Mouse (Mus musculus): ENCODE results near the gene Ftsj3. TPM values are rescaled to one million over a fixed set of nuclear protein-coding genes. Genes with fewer than 3 reads are reported as not detected.

Gene Ftsj3
- polyA plus RNA-seq, 1 experiment from 2014 or later: 70.1 TPM

GRCm38 (mm10) chr11:106272644-106273310 is 16.9 kb upstream of the Ftsj3 start, which contains the start of gene Smarcd2:
Gene Smarcd2 (minus strand): TSS chr11:106272972.
- ATAC-seq (replicated peaks; ENCODE audit: low FRiP score): peak; percentile 95
- Histone ChIP-seq H3K4me1 (replicated peaks; ENCODE audit: control insufficient read depth, insufficient read depth, low read length) (peaks cover 9% of the 10 kb centered on the region), H3K9ac (ENCODE audit: low read length) (peak within 1 kb of the TSS; percentile 94), H3K9me3 (ENCODE audit: control insufficient read depth, low read length) (no peaks in the 10 kb centered on the region), H3K27ac (ENCODE audit: low read depth, low read length) (peak within 1 kb of the TSS; percentile 78), H3K27me3 (ENCODE audit: control insufficient read depth, insufficient read depth, low read length) (no peaks in the 10 kb centered on the region; the same call in 1 of the 2 replicates), H3K4me2 (ENCODE audit: low read depth, low read length, severe bottlenecking) (peak within 1 kb of the TSS; percentile 59), H3K36me3 (ENCODE audit: control insufficient read depth, insufficient read depth, low read length) (no peaks in the 10 kb centered on the region), H3K4me3 (ENCODE audit: low read depth, low read length) (peak within 1 kb of the TSS; percentile 96)
- WGBS: under 1% methylated on average over 72 of the region's 72 CpGs
- DNase-seq (ENCODE audit: low spot score): peak; percentile 100

- peak; percentile 75 for DNase-seq (ENCODE audit: low spot score)
- H3K4me3 ChIP-seq (ENCODE audit: low read depth, low read length): peak overlapping the region; percentile 96
- H3K4me1 ChIP-seq (replicated peaks; ENCODE audit: control insufficient read depth, insufficient read depth, low read length): peaks cover 9% of the 10 kb centered on the region
- H3K27me3 ChIP-seq (ENCODE audit: control insufficient read depth, insufficient read depth, low read length): no peaks in the 10 kb centered on the region; the same call in 1 of the 2 replicates
- no peaks in the 10 kb centered on the region; the same call in 1 of the 2 replicates for H3K36me3 ChIP-seq (ENCODE audit: control insufficient read depth, insufficient read depth, low read length)
- peak overlapping the region; percentile 78 for H3K27ac ChIP-seq (ENCODE audit: low read depth, low read length)
- H3K4me2 ChIP-seq (ENCODE audit: low read depth, low read length, severe bottlenecking): peak overlapping the region; percentile 59
- H3K9me3 ChIP-seq (ENCODE audit: control insufficient read depth, low read length): no peaks in the 10 kb centered on the region
- 3% methylated on average over 41 of the region's 41 CpGs for WGBS
- H3K9ac ChIP-seq (ENCODE audit: low read length): peak overlapping the region; percentile 94
- ATAC-seq (replicated peaks; ENCODE audit: low FRiP score): no peak; the same call in 1 of the 2 replicates
Observed at GRCm38 (mm10) chr11:106271794-106272643, 16.1 kb upstream of the Ftsj3 start.

- WGBS: 58% methylated on average over 5 of the region's 5 CpGs
- Histone ChIP-seq H3K27me3 (ENCODE audit: control insufficient read depth, insufficient read depth, low read length) (no peaks in the 10 kb centered on the region), H3K4me2 (ENCODE audit: low read depth, low read length, severe bottlenecking) (peak overlapping the region; percentile 59), H3K9me3 (ENCODE audit: control insufficient read depth, low read length) (no peaks in the 10 kb centered on the region), H3K4me3 (ENCODE audit: low read depth, low read length) (peak overlapping the region; percentile 96), H3K4me1 (replicated peaks; ENCODE audit: control insufficient read depth, insufficient read depth, low read length) (peaks cover 9% of the 10 kb centered on the region), H3K27ac (ENCODE audit: low read depth, low read length) (no peak overlapping the region), H3K36me3 (ENCODE audit: control insufficient read depth, insufficient read depth, low read length) (no peaks in the 10 kb centered on the region; the same call in 1 of the 2 replicates), H3K9ac (ENCODE audit: low read length) (peak overlapping the region; percentile 94)
- DNase-seq (ENCODE audit: low spot score) (no peak), ATAC-seq (replicated peaks; ENCODE audit: low FRiP score) (no peak)
Observed at GRCm38 (mm10) chr11:106271131-106271793, 15.4 kb upstream of the Ftsj3 start.

GRCm38 (mm10) chr11:106269060-106269431 is 13.2 kb upstream of the Ftsj3 start:
- Histone ChIP-seq H3K9ac (ENCODE audit: low read length) (peak overlapping the region; percentile 23; the same call in 1 of the 2 replicates), H3K9me3 (ENCODE audit: control insufficient read depth, low read length) (no peaks in the 10 kb centered on the region), H3K27me3 (ENCODE audit: control insufficient read depth, insufficient read depth, low read length) (no peaks in the 10 kb centered on the region), H3K36me3 (ENCODE audit: control insufficient read depth, insufficient read depth, low read length) (peaks cover 12% of the 10 kb centered on the region; the same call in 1 of the 2 replicates), H3K27ac (ENCODE audit: low read depth, low read length) (peak overlapping the region; percentile 53), H3K4me2 (ENCODE audit: low read depth, low read length, severe bottlenecking) (no peak overlapping the region), H3K4me1 (replicated peaks; ENCODE audit: control insufficient read depth, insufficient read depth, low read length) (peaks cover 9% of the 10 kb centered on the region), H3K4me3 (ENCODE audit: low read depth, low read length) (no peak overlapping the region)
- no peak for DNase-seq (ENCODE audit: low spot score)
- no peak for ATAC-seq (replicated peaks; ENCODE audit: low FRiP score)
- WGBS: 83% methylated on average over 3 of the region's 3 CpGs

GRCm38 (mm10) chr11:106268326-106269059 is 12.6 kb upstream of the Ftsj3 start:
- ATAC-seq (replicated peaks; ENCODE audit: low FRiP score) (no peak), DNase-seq (ENCODE audit: low spot score) (no peak)
- peak overlapping the region; percentile 66 for H3K27ac ChIP-seq (ENCODE audit: low read depth, low read length)
- H3K4me1 ChIP-seq (replicated peaks; ENCODE audit: control insufficient read depth, insufficient read depth, low read length): peaks cover 9% of the 10 kb centered on the region
- H3K36me3 ChIP-seq (ENCODE audit: control insufficient read depth, insufficient read depth, low read length): peaks cover 17% of the 10 kb centered on the region; the same call in 1 of the 2 replicates
- no peak overlapping the region for H3K4me2 ChIP-seq (ENCODE audit: low read depth, low read length, severe bottlenecking)
- no peaks in the 10 kb centered on the region for H3K27me3 ChIP-seq (ENCODE audit: control insufficient read depth, insufficient read depth, low read length)
- no peaks in the 10 kb centered on the region for H3K9me3 ChIP-seq (ENCODE audit: control insufficient read depth, low read length)
- 84% methylated on average over 8 of the region's 8 CpGs for WGBS
- H3K4me3 ChIP-seq (ENCODE audit: low read depth, low read length): no peak overlapping the region
- H3K9ac ChIP-seq (ENCODE audit: low read length): peak overlapping the region; percentile 39

DNA sequence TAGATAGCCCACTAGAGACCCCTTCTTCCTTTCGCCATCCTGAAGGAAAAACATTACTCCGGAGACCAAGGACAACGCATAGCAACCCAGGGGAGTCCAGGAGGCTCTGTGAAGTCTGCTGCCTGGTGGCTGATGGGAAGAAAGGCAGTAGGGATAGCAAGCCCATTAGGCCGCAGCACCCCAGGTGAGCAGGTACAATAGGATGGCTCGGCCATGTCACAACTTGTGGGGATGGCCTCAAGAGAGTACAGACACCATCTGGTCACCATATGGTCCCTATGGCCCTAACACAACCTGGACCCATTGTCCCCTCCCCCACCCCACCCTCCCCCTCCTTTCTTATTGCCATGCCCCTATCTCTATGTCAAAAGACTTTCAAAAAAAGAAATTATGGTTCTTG is 12.0 kb upstream of the Ftsj3 start:
- Histone ChIP-seq H3K27ac (ENCODE audit: low read depth, low read length) (peak overlapping the region; percentile 66; the same call in 1 of the 2 replicates), H3K4me1 (replicated peaks; ENCODE audit: control insufficient read depth, insufficient read depth, low read length) (peaks cover 9% of the 10 kb centered on the region), H3K9ac (ENCODE audit: low read length) (no peak overlapping the region), H3K9me3 (ENCODE audit: control insufficient read depth, low read length) (no peaks in the 10 kb centered on the region), H3K4me3 (ENCODE audit: low read depth, low read length) (no peak overlapping the region), H3K27me3 (ENCODE audit: control insufficient read depth, insufficient read depth, low read length) (no peaks in the 10 kb centered on the region), H3K36me3 (ENCODE audit: control insufficient read depth, insufficient read depth, low read length) (peaks cover 20% of the 10 kb centered on the region; the same call in 1 of the 2 replicates), H3K4me2 (ENCODE audit: low read depth, low read length, severe bottlenecking) (no peak overlapping the region)
- ATAC-seq (replicated peaks; ENCODE audit: low FRiP score) (no peak), DNase-seq (ENCODE audit: low spot score) (no peak)
- WGBS: 78% methylated on average over 5 of the region's 5 CpGs

DNA sequence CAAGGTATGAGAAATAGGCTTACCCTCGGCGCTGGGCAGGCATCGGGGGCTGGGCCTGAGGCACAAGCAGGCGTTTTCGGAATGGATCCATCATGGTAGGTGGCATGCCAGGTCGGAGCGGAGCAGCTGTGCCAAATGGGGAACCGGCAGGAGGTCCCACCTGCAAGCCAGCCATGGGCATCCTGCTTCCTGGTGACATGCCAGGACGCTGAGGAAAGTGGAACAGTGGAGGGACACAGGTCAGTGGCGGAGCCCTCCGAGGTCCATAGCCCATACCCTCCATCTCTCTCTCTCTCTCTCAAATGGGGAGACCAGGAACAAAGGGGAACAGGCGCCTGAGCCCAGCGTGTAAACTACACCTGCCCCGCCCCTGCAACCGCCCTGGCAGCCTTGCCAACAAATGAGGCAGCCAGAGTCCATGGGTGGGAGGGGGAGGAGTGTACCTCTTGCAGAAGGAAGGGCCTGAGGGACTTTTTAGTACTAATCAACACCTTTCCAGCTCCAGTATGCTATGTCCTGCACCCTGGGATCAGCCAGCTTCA is 11.5 kb upstream of the Ftsj3 start:
- 85% methylated on average over 15 of the region's 15 CpGs for whole genome bisulfite sequencing
- no peak for DNase-seq (ENCODE audit: low spot score)

More for the DNA sequence above, 11.5 kb upstream of the Ftsj3 start:
- no peak overlapping the region for H3K9ac ChIP-seq (ENCODE audit: low read length)
- peaks cover 25% of the 10 kb centered on the region; the same call in 1 of the 2 replicates for H3K36me3 ChIP-seq (ENCODE audit: control insufficient read depth, insufficient read depth, low read length)
- H3K27ac ChIP-seq (ENCODE audit: low read depth, low read length): peak overlapping the region; percentile 4; the same call in 1 of the 2 replicates
- H3K27me3 ChIP-seq (ENCODE audit: control insufficient read depth, insufficient read depth, low read length): no peaks in the 10 kb centered on the region
- peaks cover 9% of the 10 kb centered on the region for H3K4me1 ChIP-seq (replicated peaks; ENCODE audit: control insufficient read depth, insufficient read depth, low read length)
- no peak overlapping the region for H3K4me3 ChIP-seq (ENCODE audit: low read depth, low read length)
- ATAC-seq (replicated peaks; ENCODE audit: low FRiP score): no peak
- no peaks in the 10 kb centered on the region for H3K9me3 ChIP-seq (ENCODE audit: control insufficient read depth, low read length)
- H3K4me2 ChIP-seq (ENCODE audit: low read depth, low read length, severe bottlenecking): no peak overlapping the region
